Mouse (Mus musculus) retina, postnatal 1 day (tissue): ENCODE measurements around the gene Nav2.

Experiments
- DNase-seq: peaks from one replicate; pipeline ENCODE4 v3.0.0-alpha.2; 2012

Gene Nav2

DNA sequence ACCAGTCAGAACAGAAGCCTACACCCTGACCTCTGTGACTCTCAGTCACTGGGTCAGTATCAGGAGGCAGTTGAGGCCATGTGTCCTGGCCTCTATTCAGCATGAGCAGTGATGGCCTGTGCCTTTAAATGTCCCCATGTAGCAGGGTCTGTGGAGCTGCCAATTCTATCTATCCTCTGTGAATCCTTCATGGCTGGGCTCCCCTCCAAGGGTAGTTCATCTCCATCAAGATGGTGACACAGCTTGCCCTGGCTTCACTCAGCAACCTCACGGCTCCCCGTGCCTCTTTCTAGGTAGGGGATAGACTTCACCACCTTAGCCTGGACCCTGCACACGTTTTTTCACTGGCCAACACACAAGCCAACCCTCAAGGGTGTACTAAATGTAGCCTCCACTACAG lies 689.3 kb downstream of the Nav2 start:
- DNase-seq = no peak

- DNase-seq = no peak
These were observed 689.7 kb downstream of the Nav2 start for GRCm38 (mm10) chr7:49598225-49598624.

DNA sequence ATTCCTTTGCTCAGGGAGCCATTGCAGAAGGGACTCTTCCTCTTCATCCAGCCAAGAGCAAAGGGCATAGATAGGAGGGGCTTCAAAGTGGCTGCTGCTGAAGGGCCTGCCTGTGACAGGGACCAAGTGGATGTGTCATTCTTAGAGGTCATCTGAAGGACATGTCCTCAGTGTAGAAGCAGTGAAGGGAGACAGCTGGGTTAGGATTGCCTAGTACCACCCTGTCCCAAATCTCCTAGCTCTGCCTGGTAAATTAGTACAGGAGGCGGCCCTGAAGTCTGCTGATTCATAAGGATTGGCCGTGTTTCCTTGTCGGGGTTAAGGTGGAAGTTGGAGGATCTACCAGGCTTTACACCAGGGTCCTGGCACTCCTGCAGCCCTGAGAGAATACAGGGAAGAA lies 691.4 kb downstream of the Nav2 start:
- no peak for DNase-seq

GRCm38 (mm10) chr7:49601191-49601975 lies 692.9 kb downstream of the Nav2 start:
- peak; percentile 73 for DNase-seq

GRCm38 (mm10) chr7:49604244-49604643 lies 695.7 kb downstream of the Nav2 start:
- DNase-seq = no peak

GRCm38 (mm10) chr7:49604965-49605795 lies 696.7 kb downstream of the Nav2 start:
- DNase-seq = no peak

DNA sequence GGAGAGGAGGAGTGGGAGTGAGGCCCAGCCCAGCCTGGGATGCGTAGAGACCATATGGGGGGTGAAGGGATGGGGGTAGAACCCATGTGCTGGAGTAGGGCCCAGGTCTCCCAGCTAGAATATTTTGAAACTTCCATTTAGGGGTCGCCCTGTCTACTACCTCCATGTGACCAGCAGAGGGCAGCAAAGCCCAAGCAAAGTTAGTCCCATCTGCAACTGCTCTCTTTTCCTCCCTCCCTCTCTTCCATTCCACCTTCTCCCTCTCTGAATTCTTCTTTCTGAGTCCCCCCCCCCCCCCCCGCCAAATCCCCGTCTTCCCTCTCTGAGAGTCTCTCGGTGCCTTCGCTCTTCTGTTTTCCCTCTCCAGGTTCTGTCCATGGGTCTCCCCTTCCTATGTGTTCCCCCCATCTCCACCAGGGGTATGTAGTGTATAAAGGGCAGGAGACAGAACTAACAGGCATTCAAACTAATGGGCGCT lies 707.8 kb downstream of the Nav2 start:
- DNase-seq = peak; percentile 82

DNA sequence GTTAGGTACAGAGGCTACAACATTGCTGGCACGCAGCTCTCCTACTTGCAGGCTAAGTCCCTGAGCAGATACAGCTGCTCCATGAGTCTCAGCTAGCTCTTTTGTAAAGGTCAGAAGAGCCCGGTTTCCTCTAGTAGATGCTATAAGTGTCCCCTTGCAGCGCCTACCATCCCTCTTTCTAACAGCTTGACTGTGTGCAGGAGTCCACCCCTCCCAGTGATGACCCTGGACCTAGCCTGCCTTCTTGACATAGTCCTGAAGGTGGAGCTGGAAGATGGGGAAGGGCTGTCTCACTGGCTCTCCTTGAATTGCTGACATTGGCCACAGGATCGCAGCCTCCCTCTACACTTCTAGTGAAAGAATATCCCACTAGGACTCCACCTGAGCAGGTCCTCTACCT lies 708.6 kb downstream of the Nav2 start:
- no peak for DNase-seq

DNA sequence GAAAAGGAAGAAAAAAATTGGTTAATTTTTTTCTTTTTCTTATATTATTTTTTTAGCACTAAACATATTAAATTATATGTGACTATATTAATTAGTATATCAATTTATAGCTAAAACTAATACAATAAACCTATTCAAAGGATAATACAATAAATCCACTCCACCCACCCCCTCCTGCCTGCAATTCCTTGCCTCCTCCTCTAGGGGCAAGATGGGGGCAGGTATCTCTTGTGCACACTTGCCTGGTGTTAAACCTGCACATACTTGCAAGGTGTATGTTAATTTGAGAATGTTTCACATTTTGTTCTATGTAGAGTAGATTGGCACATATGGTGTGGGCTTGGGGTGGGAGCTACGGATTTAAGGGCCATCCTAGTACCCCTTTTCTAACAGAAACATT lies 711.6 kb downstream of the Nav2 start:
- DNase-seq = no peak

DNA sequence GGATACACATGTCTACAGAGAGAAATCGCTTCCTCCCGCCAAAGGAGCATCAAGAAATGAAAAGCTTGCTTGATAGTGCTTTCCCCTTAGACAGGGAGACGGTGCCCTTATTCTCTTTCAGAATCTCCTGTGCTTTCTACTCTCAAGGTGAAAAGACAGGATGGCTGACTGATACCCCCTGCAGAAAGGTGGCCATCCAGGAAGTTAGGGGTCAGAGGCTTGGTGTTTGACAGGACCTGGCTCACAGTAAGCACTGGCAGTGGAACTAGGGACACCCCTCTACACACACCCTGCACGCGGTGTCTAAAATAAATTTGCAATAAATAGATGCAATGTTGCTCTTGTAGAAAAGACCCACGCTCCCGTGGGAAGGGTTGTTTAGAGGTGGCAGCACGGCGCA lies 723.4 kb downstream of the Nav2 start:
- no peak for DNase-seq

- DNase-seq = no peak
These were observed 723.9 kb downstream of the Nav2 start for GRCm38 (mm10) chr7:49632391-49632790.

DNA sequence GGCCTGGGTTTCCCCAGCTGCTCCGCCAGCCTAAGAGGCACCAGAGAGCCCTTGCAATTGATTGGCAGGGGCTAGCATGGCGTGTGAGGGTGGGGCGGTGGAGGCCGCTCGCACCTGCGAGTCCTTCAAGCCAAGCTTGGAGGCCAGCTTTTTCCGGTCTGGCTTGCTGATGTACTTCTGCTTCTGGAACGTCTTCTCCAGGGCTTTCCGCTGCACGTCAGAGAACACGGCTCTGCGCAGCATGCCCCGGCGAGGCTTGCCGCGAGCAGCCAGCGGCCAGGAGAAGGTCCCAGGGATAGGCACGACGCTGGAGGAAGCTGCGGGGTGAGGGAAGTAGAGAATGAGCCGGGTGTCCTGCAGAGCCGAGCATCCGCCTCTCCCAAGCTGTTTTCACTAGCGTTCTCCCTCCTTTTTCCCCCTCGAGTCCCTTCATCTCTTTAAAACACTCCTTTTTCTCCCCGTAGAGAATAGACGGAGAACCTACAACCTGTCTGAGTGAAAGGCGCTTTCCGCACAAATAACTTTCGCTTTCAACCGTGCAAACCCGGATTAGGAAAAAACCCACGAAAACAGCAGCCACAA lies 725.0 kb downstream of the Nav2 start:
- DNase-seq = peak; percentile 53

GRCm38 (mm10) chr7:49634291-49635073 lies 726.0 kb downstream of the Nav2 start:
- DNase-seq = peak; percentile 79

- peak; percentile 50 for DNase-seq
These were observed 726.6 kb downstream of the Nav2 start for GRCm38 (mm10) chr7:49635074-49635621.

GRCm38 (mm10) chr7:49635971-49636370 lies 727.5 kb downstream of the Nav2 start:
- no peak for DNase-seq

- peak; percentile 61 for DNase-seq
These were observed 728.1 kb downstream of the Nav2 start, which contains the start of gene Dbx1 for GRCm38 (mm10) chr7:49636491-49637115. TSS of gene Dbx1 (minus strand) at chr7:49636849.

DNA sequence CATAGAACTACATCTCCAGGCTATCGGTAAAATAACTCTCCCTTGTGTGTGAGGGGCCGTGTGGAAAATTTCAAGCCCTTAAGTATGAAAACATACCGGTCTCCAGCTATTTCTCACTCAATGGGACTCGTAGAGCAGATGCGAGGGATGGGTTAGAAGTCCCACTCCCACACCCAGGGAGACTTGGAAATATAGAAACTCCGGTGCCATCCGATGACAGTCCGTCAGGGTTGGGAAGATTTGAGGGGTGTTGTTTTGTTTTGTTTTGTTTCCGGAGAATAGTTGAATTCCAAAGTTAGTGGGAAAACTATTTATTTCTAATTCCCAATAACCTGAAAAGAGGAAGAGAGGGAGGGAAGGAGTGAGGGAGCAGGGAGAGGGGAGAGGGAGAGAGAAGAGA lies 728.8 kb downstream of the Nav2 start:
- no peak for DNase-seq

GRCm38 (mm10) chr7:49637851-49638663 lies 729.5 kb downstream of the Nav2 start:
- DNase-seq = no peak

DNA sequence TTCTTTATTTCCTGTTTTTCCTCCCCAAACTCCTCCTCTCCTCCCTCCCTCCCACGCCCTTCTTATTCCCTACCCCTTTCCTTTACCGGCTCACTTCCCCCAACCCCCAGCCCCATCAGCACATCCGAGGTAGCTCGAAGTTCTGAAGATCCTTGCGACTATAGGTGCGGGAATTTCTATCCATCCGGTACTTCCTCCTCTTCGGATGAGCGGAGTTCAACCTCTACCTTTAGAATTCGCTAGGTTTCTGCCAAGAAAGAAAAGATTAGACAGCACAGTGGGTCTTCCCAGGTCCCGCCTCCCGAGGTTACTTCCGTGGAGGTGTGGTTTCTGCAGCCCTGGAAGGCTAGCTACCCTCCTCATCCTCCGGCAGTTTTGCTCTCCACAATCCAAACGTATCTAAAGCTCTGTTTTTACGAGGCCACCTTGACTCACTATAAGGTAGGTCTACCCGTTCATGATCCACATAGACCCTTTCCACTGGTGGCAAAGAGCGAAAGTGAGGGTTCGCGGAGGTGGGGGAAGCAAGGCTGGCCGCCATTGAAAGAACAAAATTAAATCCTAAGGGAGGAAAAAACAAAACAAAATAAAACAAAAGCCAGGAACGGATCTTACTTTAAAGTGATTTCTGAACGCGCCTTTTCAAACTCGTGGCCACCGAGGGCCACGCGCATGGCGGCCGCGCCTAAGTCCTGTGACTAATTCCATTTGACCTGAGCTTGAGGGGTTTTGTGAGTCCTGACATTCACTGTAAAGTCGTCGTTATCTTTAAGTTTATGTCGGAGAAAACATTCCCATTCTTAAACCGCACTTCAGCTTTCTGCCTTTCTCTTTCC lies 730.6 kb downstream of the Nav2 start:
- DNase-seq = no peak
